Mouse (Mus musculus) gastrocnemius, adult 18-20 months (tissue): ENCODE measurements around the gene Tfcp2l1. TPM values are rescaled to one million over a fixed set of nuclear protein-coding genes. Genes with fewer than 3 reads are reported as not detected.
"Not testable (repeated sequence)": the region's sequence is repeated elsewhere in the genome, so short reads cannot be mapped to it uniquely, and the experiment has no call there.

Experiments used
- DNase-seq: peaks from one replicate; pipeline ENCODE4 v3.0.0; 2021; ENCODE audit warnings: low spot score
- long read RNA-seq, 2 experiments: library from polyadenylated mRNA; stranded (forward); transcript quantifications; one replicate each; pipeline ENCODE4 v2.0.0; 2021
- total RNA-seq, 2 experiments: library from RNA; stranded (reverse); gene quantifications; 2 replicates each; pipeline ENCODE4 v1.2.3; 2021

The Tfcp2l1 gene
- total RNA-seq: 1 to 10 TPM; 4.3 to 5.2 TPM
- long read RNA-seq, experiment 1, full-length matches to known transcripts: 1 of 3 reads
- long read RNA-seq, experiment 1, partial matches to known transcripts: 0 of 3 reads
- long read RNA-seq, experiment 1, other reads (novel, unspliced or antisense): 2 of 3 reads
- long read RNA-seq, experiment 2, full-length matches to known transcripts: 1 of 1 reads
- long read RNA-seq, experiment 2, partial matches to known transcripts: 0 of 1 reads
- long read RNA-seq, experiment 2, other reads (novel, unspliced or antisense): 0 of 1 reads

- peak; percentile 84 for DNase-seq
Measured at GRCm38 (mm10) chr1:118627781-118628464, at the start of gene Tfcp2l1. Tfcp2l1 (plus strand) TSS chr1:118627945.

- no peak for DNase-seq
Measured at GRCm38 (mm10) chr1:118580174-118580702, 47.5 kb upstream of the Tfcp2l1 start.

- DNase-seq: no peak
Measured at GRCm38 (mm10) chr1:118581179-118581578, 46.6 kb upstream of the Tfcp2l1 start.

- DNase-seq: no peak
Measured at GRCm38 (mm10) chr1:118589721-118590120, 38.0 kb upstream of the Tfcp2l1 start.

GRCm38 (mm10) chr1:118592933-118593332 lies 34.8 kb upstream of the Tfcp2l1 start:
- DNase-seq: no peak

GRCm38 (mm10) chr1:118595395-118595794 lies 32.4 kb upstream of the Tfcp2l1 start:
- DNase-seq: no peak

GRCm38 (mm10) chr1:118597475-118598213 lies 30.1 kb upstream of the Tfcp2l1 start:
- DNase-seq: no peak

GRCm38 (mm10) chr1:118598339-118598738 lies 29.4 kb upstream of the Tfcp2l1 start:
- DNase-seq: no peak

- DNase-seq: no peak
Measured at GRCm38 (mm10) chr1:118613631-118614183, 14.0 kb upstream of the Tfcp2l1 start.

- not testable (repeated sequence) for DNase-seq
Measured at GRCm38 (mm10) chr1:118621055-118621454, 6.7 kb upstream of the Tfcp2l1 start.

GRCm38 (mm10) chr1:118622857-118623256 lies 4.9 kb upstream of the Tfcp2l1 start:
- DNase-seq: no peak

- DNase-seq: no peak
Measured at GRCm38 (mm10) chr1:118625461-118625860, 2.3 kb upstream of the Tfcp2l1 start.

GRCm38 (mm10) chr1:118625921-118626320 lies 1.8 kb upstream of the Tfcp2l1 start:
- DNase-seq: no peak

GRCm38 (mm10) chr1:118626452-118626851 lies 1.3 kb upstream of the Tfcp2l1 start:
- DNase-seq: no peak

GRCm38 (mm10) chr1:118633415-118633980 lies 5.8 kb downstream of the Tfcp2l1 start:
- no peak for DNase-seq

- DNase-seq: no peak
Measured at GRCm38 (mm10) chr1:118642296-118642999, 14.7 kb downstream of the Tfcp2l1 start.

GRCm38 (mm10) chr1:118643138-118643979 lies 15.6 kb downstream of the Tfcp2l1 start:
- DNase-seq: peak; percentile 73

GRCm38 (mm10) chr1:118645701-118646100 lies 18.0 kb downstream of the Tfcp2l1 start:
- DNase-seq: no peak

- no peak for DNase-seq
Measured at GRCm38 (mm10) chr1:118648015-118648414, 20.3 kb downstream of the Tfcp2l1 start.
